Mouse (Mus musculus): ENCODE measurements around the gene Sltm.
"Not testable (repeated sequence)": the region's sequence is repeated elsewhere in the genome, so short reads cannot be mapped to it uniquely, and the experiment has no call there.

Sltm gene

GRCm38 (mm10) chr9:70533328-70533727 lies 9.2 kb upstream of the Sltm start:
- no peak for DNase-seq (ENCODE audit: low read depth, low spot score)
- H3K27me3 ChIP-seq (ENCODE audit: control insufficient read depth, insufficient read depth, low read length, poor library complexity, severe bottlenecking) = no peaks in the 10 kb centered on the region
- H3K36me3 ChIP-seq (ENCODE audit: control insufficient read depth, insufficient read depth, low read length, poor library complexity, severe bottlenecking) = no peaks in the 10 kb centered on the region

GRCm38 (mm10) chr9:70541584-70541983 lies 970 bp upstream of the Sltm start:
- DNase-seq (ENCODE audit: low read depth, low spot score) = peak; percentile 8
- peaks cover under 1% of the 10 kb centered on the region; the same call in 1 of the 2 replicates for H3K36me3 ChIP-seq (ENCODE audit: control insufficient read depth, insufficient read depth, low read length, poor library complexity, severe bottlenecking)
- H3K27me3 ChIP-seq (ENCODE audit: control insufficient read depth, insufficient read depth, low read length, poor library complexity, severe bottlenecking) = no peaks in the 10 kb centered on the region

GRCm38 (mm10) chr9:70543048-70543880 lies 710 bp downstream of the Sltm start:
- DNase-seq (ENCODE audit: low read depth, low spot score) = peak; percentile 2
- Histone ChIP-seq H3K36me3 (ENCODE audit: control insufficient read depth, insufficient read depth, low read length, poor library complexity, severe bottlenecking) (peaks cover 7% of the 10 kb centered on the region; the same call in 1 of the 2 replicates), H3K27me3 (ENCODE audit: control insufficient read depth, insufficient read depth, low read length, poor library complexity, severe bottlenecking) (no peaks in the 10 kb centered on the region)

- no peak for DNase-seq (ENCODE audit: low read depth, low spot score)
- Histone ChIP-seq H3K36me3 (ENCODE audit: control insufficient read depth, insufficient read depth, low read length, poor library complexity, severe bottlenecking) (peaks cover 7% of the 10 kb centered on the region; the same call in 1 of the 2 replicates), H3K27me3 (ENCODE audit: control insufficient read depth, insufficient read depth, low read length, poor library complexity, severe bottlenecking) (no peaks in the 10 kb centered on the region)
These were observed 1.4 kb downstream of the Sltm start for GRCm38 (mm10) chr9:70543985-70544384.

- DNase-seq (ENCODE audit: low read depth, low spot score) = no peak
- peaks cover 7% of the 10 kb centered on the region; the same call in 1 of the 2 replicates for H3K36me3 ChIP-seq (ENCODE audit: control insufficient read depth, insufficient read depth, low read length, poor library complexity, severe bottlenecking)
- H3K27me3 ChIP-seq (ENCODE audit: control insufficient read depth, insufficient read depth, low read length, poor library complexity, severe bottlenecking) = no peaks in the 10 kb centered on the region
These were observed 2.3 kb downstream of the Sltm start for GRCm38 (mm10) chr9:70544831-70545230.

GRCm38 (mm10) chr9:70546576-70546975 lies 4.0 kb downstream of the Sltm start:
- not testable (repeated sequence) for H3K27me3 ChIP-seq (ENCODE audit: control insufficient read depth, insufficient read depth, low read length, poor library complexity, severe bottlenecking); DNase-seq (ENCODE audit: low read depth, low spot score); H3K36me3 ChIP-seq (ENCODE audit: control insufficient read depth, insufficient read depth, low read length, poor library complexity, severe bottlenecking)

GRCm38 (mm10) chr9:70548304-70548703 lies 5.8 kb downstream of the Sltm start:
- Histone ChIP-seq H3K27me3 (ENCODE audit: control insufficient read depth, insufficient read depth, low read length, poor library complexity, severe bottlenecking) (no peaks in the 10 kb centered on the region), H3K36me3 (ENCODE audit: control insufficient read depth, insufficient read depth, low read length, poor library complexity, severe bottlenecking) (peaks cover 9% of the 10 kb centered on the region; the same call in 1 of the 2 replicates)
- DNase-seq (ENCODE audit: low read depth, low spot score) = no peak

GRCm38 (mm10) chr9:70551524-70551923 lies 9.0 kb downstream of the Sltm start:
- peaks cover 9% of the 10 kb centered on the region; the same call in 1 of the 2 replicates for H3K36me3 ChIP-seq (ENCODE audit: control insufficient read depth, insufficient read depth, low read length, poor library complexity, severe bottlenecking)
- DNase-seq (ENCODE audit: low read depth, low spot score) = no peak
- no peaks in the 10 kb centered on the region for H3K27me3 ChIP-seq (ENCODE audit: control insufficient read depth, insufficient read depth, low read length, poor library complexity, severe bottlenecking)

- DNase-seq (ENCODE audit: low read depth, low spot score) = peak; percentile 10
- not testable (repeated sequence) for H3K27me3 ChIP-seq (ENCODE audit: control insufficient read depth, insufficient read depth, low read length, poor library complexity, severe bottlenecking); H3K36me3 ChIP-seq (ENCODE audit: control insufficient read depth, insufficient read depth, low read length, poor library complexity, severe bottlenecking)
These were observed 9.7 kb downstream of the Sltm start for GRCm38 (mm10) chr9:70552233-70552632.

- DNase-seq (ENCODE audit: low read depth, low spot score) = no peak
- no peaks in the 10 kb centered on the region for H3K27me3 ChIP-seq (ENCODE audit: control insufficient read depth, insufficient read depth, low read length, poor library complexity, severe bottlenecking)
These were observed 12.9 kb downstream of the Sltm start for GRCm38 (mm10) chr9:70555431-70555830.

GRCm38 (mm10) chr9:70556796-70557195 lies 14.2 kb downstream of the Sltm start:
- DNase-seq (ENCODE audit: low read depth, low spot score) = no peak
- no peaks in the 10 kb centered on the region for H3K27me3 ChIP-seq (ENCODE audit: control insufficient read depth, insufficient read depth, low read length, poor library complexity, severe bottlenecking)

More at GRCm38 (mm10) chr9:70555431-70555830, 12.9 kb downstream of the Sltm start:
- peaks cover 6% of the 10 kb centered on the region; the same call in 1 of the 2 replicates for H3K36me3 ChIP-seq (ENCODE audit: control insufficient read depth, insufficient read depth, low read length, poor library complexity, severe bottlenecking)

GRCm38 (mm10) chr9:70562825-70563224 lies 20.3 kb downstream of the Sltm start:
- DNase-seq (ENCODE audit: low read depth, low spot score) = no peak
- peaks cover 6% of the 10 kb centered on the region for H3K36me3 ChIP-seq (ENCODE audit: control insufficient read depth, insufficient read depth, low read length, poor library complexity, severe bottlenecking)
- H3K27me3 ChIP-seq (ENCODE audit: control insufficient read depth, insufficient read depth, low read length, poor library complexity, severe bottlenecking) = no peaks in the 10 kb centered on the region

More at GRCm38 (mm10) chr9:70556796-70557195, 14.2 kb downstream of the Sltm start:
- H3K36me3 ChIP-seq (ENCODE audit: control insufficient read depth, insufficient read depth, low read length, poor library complexity, severe bottlenecking) = peaks cover 6% of the 10 kb centered on the region; the same call in 1 of the 2 replicates

- Histone ChIP-seq H3K27me3 (ENCODE audit: control insufficient read depth, insufficient read depth, low read length, poor library complexity, severe bottlenecking) (no peaks in the 10 kb centered on the region), H3K36me3 (ENCODE audit: control insufficient read depth, insufficient read depth, low read length, poor library complexity, severe bottlenecking) (peaks cover 4% of the 10 kb centered on the region)
- no peak for DNase-seq (ENCODE audit: low read depth, low spot score)
These were observed 25.1 kb downstream of the Sltm start for GRCm38 (mm10) chr9:70567651-70568050.

- Histone ChIP-seq H3K36me3 (ENCODE audit: control insufficient read depth, insufficient read depth, low read length, poor library complexity, severe bottlenecking) (peaks cover 7% of the 10 kb centered on the region), H3K27me3 (ENCODE audit: control insufficient read depth, insufficient read depth, low read length, poor library complexity, severe bottlenecking) (no peaks in the 10 kb centered on the region)
- DNase-seq (ENCODE audit: low read depth, low spot score) = no peak
These were observed 27.8 kb downstream of the Sltm start for GRCm38 (mm10) chr9:70570351-70570750.

- DNase-seq (ENCODE audit: low read depth, low spot score) = no peak
- H3K36me3 ChIP-seq (ENCODE audit: control insufficient read depth, insufficient read depth, low read length, poor library complexity, severe bottlenecking) = peaks cover 16% of the 10 kb centered on the region
- no peaks in the 10 kb centered on the region for H3K27me3 ChIP-seq (ENCODE audit: control insufficient read depth, insufficient read depth, low read length, poor library complexity, severe bottlenecking)
These were observed 35.6 kb downstream of the Sltm start for GRCm38 (mm10) chr9:70578123-70578522.

Data from splenic B cell, adult 2 months (primary cell).